Mouse (Mus musculus): ENCODE data around the gene Klk10. TPM values are rescaled to one million over a fixed set of nuclear protein-coding genes. Genes with fewer than 3 reads are reported as not detected.

Gene Klk10
- polyA plus RNA-seq, 1 experiment, result not detected

GRCm38 (mm10) chr7:43788096-43788495, 7.3 kb downstream of the Klk10 start:
- H3K9me3 ChIP-seq, result peaks cover 7% of the 10 kb centered on the region
- H3K4me1 ChIP-seq, result peaks cover 4% of the 10 kb centered on the region; the same call in 1 of the 2 replicates
- peaks cover 28% of the 10 kb centered on the region for H3K27me3 ChIP-seq (replicated peaks)
- no peak overlapping the region for H3K4me3 ChIP-seq (replicated peaks)
- no peaks in the 10 kb centered on the region for H3K36me3 ChIP-seq (replicated peaks; ENCODE audit: low read length)
- TF ChIP-seq FLI1 (IDR thresholded peaks at IDR 0.05; ENCODE audit: low read length), result no peak
- no peak for TF ChIP-seq GATA1 (IDR thresholded peaks at IDR 0.05; ENCODE audit: borderline replicate concordance, low read length)

GRCm38 (mm10) chr7:43789295-43789694, 8.5 kb downstream of the Klk10 start:
- no peak overlapping the region for H3K4me3 ChIP-seq (replicated peaks)
- peaks cover 7% of the 10 kb centered on the region for H3K9me3 ChIP-seq
- peaks cover 19% of the 10 kb centered on the region for H3K27me3 ChIP-seq (replicated peaks)
- no peaks in the 10 kb centered on the region for H3K4me1 ChIP-seq
- TF ChIP-seq FLI1 (IDR thresholded peaks at IDR 0.05; ENCODE audit: low read length) (no peak), GATA1 (IDR thresholded peaks at IDR 0.05; ENCODE audit: borderline replicate concordance, low read length) (no peak)
- H3K36me3 ChIP-seq (replicated peaks; ENCODE audit: low read length), result no peaks in the 10 kb centered on the region

DNA sequence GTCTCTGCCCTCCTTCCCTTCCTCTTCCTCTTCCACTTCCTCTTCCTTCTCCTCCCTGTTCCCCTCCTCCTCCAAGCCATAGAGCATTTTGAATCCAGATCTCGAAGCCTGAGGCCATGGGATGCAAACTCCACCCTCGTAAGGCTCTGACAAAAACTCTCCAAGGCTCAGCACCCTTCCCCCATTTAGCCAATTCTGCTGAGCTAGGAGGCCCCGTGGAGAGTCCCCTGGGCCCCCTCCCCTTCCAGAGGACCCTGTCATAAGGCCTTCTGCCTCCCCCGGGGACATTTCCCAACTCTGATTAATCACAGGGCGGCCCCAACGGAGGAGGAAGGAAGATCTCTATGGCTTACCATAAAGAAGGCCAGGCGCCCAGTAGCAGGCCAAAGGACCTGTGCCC, 10.8 kb downstream of the Klk10 start, which contains the start of gene Klk9:
Gene Klk9, plus strand, starts transcription at position 301 of the 400 bp plus-strand sequence.
- H3K36me3 ChIP-seq (replicated peaks; ENCODE audit: low read length), result no peaks in the 10 kb centered on the region
- peaks cover 5% of the 10 kb centered on the region for H3K9me3 ChIP-seq
- no peak for TF ChIP-seq GATA1 (IDR thresholded peaks at IDR 0.05; ENCODE audit: borderline replicate concordance, low read length)
- TF ChIP-seq FLI1 (IDR thresholded peaks at IDR 0.05; ENCODE audit: low read length), result no peak
- peaks cover 3% of the 10 kb centered on the region for H3K4me1 ChIP-seq
- H3K4me3 ChIP-seq (replicated peaks), result no peak within 1 kb of the TSS
- peaks cover 32% of the 10 kb centered on the region for H3K27me3 ChIP-seq (replicated peaks)

DNA sequence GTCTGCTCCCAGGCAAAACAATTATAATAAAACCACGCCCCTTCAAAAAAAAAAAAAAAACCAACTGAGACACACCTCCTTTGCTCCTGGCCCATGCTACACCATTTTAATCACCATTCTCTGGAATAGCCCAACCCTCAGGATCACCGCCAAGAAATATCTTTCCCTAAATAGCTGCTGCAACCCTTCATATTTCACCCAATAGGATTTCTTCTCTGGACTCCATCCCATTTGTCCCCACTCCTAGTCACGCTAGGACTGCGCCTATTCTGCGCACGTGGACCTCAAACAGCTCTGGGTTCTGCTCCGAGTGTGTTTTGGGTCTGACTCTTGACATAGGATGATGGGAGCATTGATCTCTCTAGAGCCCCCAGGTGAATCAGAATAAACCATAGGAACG, 15.5 kb downstream of the Klk10 start:
- peaks cover 26% of the 10 kb centered on the region for H3K4me1 ChIP-seq
- H3K27me3 ChIP-seq (replicated peaks), result peaks cover 52% of the 10 kb centered on the region
- H3K4me3 ChIP-seq (replicated peaks), result no peak overlapping the region
- no peaks in the 10 kb centered on the region for H3K36me3 ChIP-seq (replicated peaks; ENCODE audit: low read length)
- no peak for TF ChIP-seq GATA1 (IDR thresholded peaks at IDR 0.05; ENCODE audit: borderline replicate concordance, low read length)
- no peak for TF ChIP-seq FLI1 (IDR thresholded peaks at IDR 0.05; ENCODE audit: low read length)
- H3K9me3 ChIP-seq, result no peaks in the 10 kb centered on the region

DNA sequence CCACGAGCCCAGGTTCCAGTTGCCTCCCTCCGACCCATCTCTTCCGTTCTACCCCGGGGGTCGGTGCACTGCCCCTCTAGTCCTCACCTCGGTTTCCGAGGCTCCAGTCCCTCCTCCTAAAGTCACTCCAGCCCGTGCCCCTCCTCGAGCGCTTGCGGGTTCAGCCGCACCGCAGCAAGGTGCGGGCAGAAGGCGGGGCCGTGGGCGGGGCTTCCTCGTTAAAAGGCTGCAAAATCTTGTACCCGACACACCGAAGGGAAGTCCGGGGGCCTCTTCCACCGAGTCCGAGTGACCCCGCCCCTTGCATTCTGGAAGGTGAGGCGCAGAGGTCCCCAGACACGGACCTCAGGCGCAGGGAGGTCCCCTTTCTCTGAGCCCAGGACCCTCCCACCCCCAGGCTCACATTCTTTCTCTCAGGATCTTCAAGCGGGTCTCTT, 16.5 kb downstream of the Klk10 start, which contains the start of gene Klk8:
Gene Klk8, plus strand, starts transcription at position 245 of the 437 bp plus-strand sequence.
- peaks cover 50% of the 10 kb centered on the region for H3K27me3 ChIP-seq (replicated peaks)
- peak within 1 kb of the TSS; percentile 89 for H3K4me3 ChIP-seq (replicated peaks)
- TF ChIP-seq FLI1 (IDR thresholded peaks at IDR 0.05; ENCODE audit: low read length), result no peak
- no peak for TF ChIP-seq GATA1 (IDR thresholded peaks at IDR 0.05; ENCODE audit: borderline replicate concordance, low read length)
- no peaks in the 10 kb centered on the region for H3K9me3 ChIP-seq
- no peaks in the 10 kb centered on the region for H3K36me3 ChIP-seq (replicated peaks; ENCODE audit: low read length)
- H3K4me1 ChIP-seq, result peaks cover 26% of the 10 kb centered on the region

DNA sequence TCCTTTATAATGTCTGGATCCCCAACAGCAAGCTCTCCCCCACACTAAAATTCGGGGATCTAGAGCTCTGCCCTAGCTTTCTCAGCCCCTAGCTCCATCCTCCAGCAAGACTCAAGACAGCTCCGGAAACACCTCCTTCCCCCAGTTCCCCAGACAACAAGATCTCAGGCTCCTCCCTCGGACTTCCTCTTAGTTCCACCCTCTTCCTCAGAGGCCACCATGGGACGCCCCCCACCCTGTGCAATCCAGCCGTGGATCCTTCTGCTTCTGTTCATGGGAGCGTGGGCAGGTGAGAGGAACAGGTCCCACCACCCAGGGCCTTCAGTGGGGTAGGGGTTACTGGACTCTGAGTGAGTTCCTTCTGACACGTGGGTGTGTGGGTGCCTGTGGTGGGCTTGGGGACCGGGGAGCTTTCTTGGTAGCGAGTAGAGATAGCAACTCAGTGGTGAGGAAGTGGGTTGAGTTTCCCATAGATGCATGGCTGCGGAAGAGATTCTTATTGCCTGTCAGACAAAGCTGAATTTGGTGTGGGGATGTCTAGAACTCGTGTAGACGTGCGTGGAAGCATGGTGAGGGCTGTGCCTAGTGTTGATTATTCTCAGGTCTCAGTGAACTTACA, 17.1 kb downstream of the Klk10 start:
- peaks cover 26% of the 10 kb centered on the region for H3K4me1 ChIP-seq
- TF ChIP-seq FLI1 (IDR thresholded peaks at IDR 0.05; ENCODE audit: low read length) (no peak), GATA1 (IDR thresholded peaks at IDR 0.05; ENCODE audit: borderline replicate concordance, low read length) (no peak)
- H3K4me3 ChIP-seq (replicated peaks), result peak overlapping the region; percentile 89
- no peaks in the 10 kb centered on the region for H3K36me3 ChIP-seq (replicated peaks; ENCODE audit: low read length)
- H3K9me3 ChIP-seq, result no peaks in the 10 kb centered on the region
- peaks cover 50% of the 10 kb centered on the region for H3K27me3 ChIP-seq (replicated peaks)

- Histone ChIP-seq H3K4me1 (peaks cover 26% of the 10 kb centered on the region), H3K9me3 (no peaks in the 10 kb centered on the region), H3K27me3 (replicated peaks) (peaks cover 42% of the 10 kb centered on the region), H3K4me3 (replicated peaks) (no peak overlapping the region), H3K36me3 (replicated peaks; ENCODE audit: low read length) (no peaks in the 10 kb centered on the region)
- TF ChIP-seq GATA1 (IDR thresholded peaks at IDR 0.05; ENCODE audit: borderline replicate concordance, low read length) (no peak), FLI1 (IDR thresholded peaks at IDR 0.05; ENCODE audit: low read length) (no peak)
These were observed 19.0 kb downstream of the Klk10 start for GRCm38 (mm10) chr7:43799876-43800275.

GRCm38 (mm10) chr7:43810994-43811393, 30.2 kb downstream of the Klk10 start, which contains the start of gene Klk7:
Klk7 (plus strand) TSS chr7:43811294.
- no peaks in the 10 kb centered on the region for H3K9me3 ChIP-seq
- no peaks in the 10 kb centered on the region for H3K4me1 ChIP-seq
- H3K36me3 ChIP-seq (replicated peaks; ENCODE audit: low read length), result no peaks in the 10 kb centered on the region
- no peak for TF ChIP-seq GATA1 (IDR thresholded peaks at IDR 0.05; ENCODE audit: borderline replicate concordance, low read length)
- no peak for TF ChIP-seq FLI1 (IDR thresholded peaks at IDR 0.05; ENCODE audit: low read length)
- no peak within 1 kb of the TSS for H3K4me3 ChIP-seq (replicated peaks)
- peaks cover 11% of the 10 kb centered on the region for H3K27me3 ChIP-seq (replicated peaks)

- H3K9me3 ChIP-seq, result no peaks in the 10 kb centered on the region
- no peaks in the 10 kb centered on the region for H3K4me1 ChIP-seq
- no peak for TF ChIP-seq GATA1 (IDR thresholded peaks at IDR 0.05; ENCODE audit: borderline replicate concordance, low read length)
- TF ChIP-seq FLI1 (IDR thresholded peaks at IDR 0.05; ENCODE audit: low read length), result no peak
- no peaks in the 10 kb centered on the region for H3K36me3 ChIP-seq (replicated peaks; ENCODE audit: low read length)
- no peak overlapping the region for H3K4me3 ChIP-seq (replicated peaks)
- peaks cover 11% of the 10 kb centered on the region for H3K27me3 ChIP-seq (replicated peaks)
These were observed 34.4 kb downstream of the Klk10 start for GRCm38 (mm10) chr7:43815211-43815610.

DNA sequence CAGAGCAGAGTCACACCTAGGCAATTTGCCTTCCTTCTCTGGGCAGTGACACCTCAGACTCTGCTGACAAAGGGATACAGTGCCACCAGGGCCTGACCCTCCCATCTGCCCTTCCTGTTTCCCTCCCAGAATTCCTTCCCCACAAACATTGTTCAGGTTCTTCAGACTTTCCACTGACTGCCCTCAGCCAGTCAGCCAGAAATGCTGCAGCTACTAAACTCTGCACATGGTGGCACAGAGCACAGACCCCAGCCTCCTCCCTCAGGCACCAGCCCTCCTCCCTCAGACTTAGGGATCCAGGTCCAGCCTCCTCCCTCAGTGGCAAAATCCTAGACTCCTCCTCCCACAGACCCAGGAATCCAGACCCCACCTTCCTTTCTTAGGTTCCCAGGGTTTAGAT, 35.9 kb downstream of the Klk10 start:
- TF ChIP-seq GATA1 (IDR thresholded peaks at IDR 0.05; ENCODE audit: borderline replicate concordance, low read length), result no peak
- no peak for TF ChIP-seq FLI1 (IDR thresholded peaks at IDR 0.05; ENCODE audit: low read length)
- peaks cover 11% of the 10 kb centered on the region for H3K27me3 ChIP-seq (replicated peaks)
- no peaks in the 10 kb centered on the region for H3K36me3 ChIP-seq (replicated peaks; ENCODE audit: low read length)
- no peaks in the 10 kb centered on the region for H3K4me1 ChIP-seq
- H3K4me3 ChIP-seq (replicated peaks), result no peak overlapping the region
- H3K9me3 ChIP-seq, result no peaks in the 10 kb centered on the region

Data from megakaryocyte, embryonic 14.5 days (primary cell).